Mouse (Mus musculus): ENCODE results near the gene 4933405L10Rik. TPM values are rescaled to one million over a fixed set of nuclear protein-coding genes. Genes with fewer than 3 reads are reported as not detected.

The 4933405L10Rik gene
- polyA plus RNA-seq, 1 experiment = 0.52 TPM

DNA sequence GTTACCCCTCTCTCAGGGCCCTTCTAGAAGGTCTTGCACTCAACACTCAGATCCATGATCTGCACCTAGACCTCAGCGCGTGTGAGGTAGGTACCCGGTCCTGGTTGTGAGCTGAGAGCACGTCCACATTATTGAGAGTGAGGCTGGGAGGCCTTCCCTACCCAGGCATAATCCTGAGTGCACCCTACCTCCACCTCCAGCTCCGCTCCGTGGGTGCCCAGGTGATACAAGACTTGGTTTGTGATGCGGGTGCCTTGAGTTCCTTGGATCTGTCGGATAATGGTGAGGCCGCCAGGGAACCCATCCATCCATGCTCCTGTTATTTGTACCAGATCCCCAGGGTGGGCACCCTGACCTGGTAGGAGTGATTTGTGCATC is 17.5 kb upstream of the 4933405L10Rik start:
- no peaks in the 10 kb centered on the region for H3K4me1 ChIP-seq (ENCODE audit: control insufficient read depth, insufficient read depth, low read length)
- no peak overlapping the region for H3K4me3 ChIP-seq (ENCODE audit: insufficient read depth, low read length)
- TF ChIP-seq POLR2A (IDR thresholded peaks at IDR 0.05; ENCODE audit: extremely low read depth, insufficient read depth, low read length) = no peak
- no peak overlapping the region for H3K27ac ChIP-seq (ENCODE audit: insufficient read depth, low read length)

DNA sequence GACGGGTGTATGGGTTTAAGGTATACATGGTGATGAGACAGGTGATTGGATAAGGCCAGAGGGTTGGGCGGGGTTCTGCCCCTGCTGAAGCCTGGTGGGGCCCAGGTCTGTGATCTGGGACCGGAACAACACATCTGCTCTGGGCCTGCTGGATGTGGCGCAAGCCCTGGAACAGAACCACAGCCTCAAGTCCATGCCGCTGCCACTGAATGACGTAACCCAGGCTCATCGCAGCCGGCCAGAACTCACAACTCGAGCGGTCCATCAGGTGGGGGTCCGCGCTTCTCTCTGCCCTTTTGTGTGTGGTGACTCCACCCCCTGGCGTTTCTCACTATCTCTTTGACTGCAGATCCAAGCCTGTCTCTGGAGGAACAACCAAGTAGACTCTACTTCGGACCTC is 16.5 kb upstream of the 4933405L10Rik start:
- TF ChIP-seq CTCF (IDR thresholded peaks at IDR 0.05; ENCODE audit: extremely low read depth, insufficient read depth, low read length) (no peak), POLR2A (IDR thresholded peaks at IDR 0.05; ENCODE audit: extremely low read depth, insufficient read depth, low read length) (no peak)
- H3K27ac ChIP-seq (ENCODE audit: insufficient read depth, low read length) = no peak overlapping the region
- no peak overlapping the region for H3K4me3 ChIP-seq (ENCODE audit: insufficient read depth, low read length)
- no peaks in the 10 kb centered on the region for H3K4me1 ChIP-seq (ENCODE audit: control insufficient read depth, insufficient read depth, low read length)

DNA sequence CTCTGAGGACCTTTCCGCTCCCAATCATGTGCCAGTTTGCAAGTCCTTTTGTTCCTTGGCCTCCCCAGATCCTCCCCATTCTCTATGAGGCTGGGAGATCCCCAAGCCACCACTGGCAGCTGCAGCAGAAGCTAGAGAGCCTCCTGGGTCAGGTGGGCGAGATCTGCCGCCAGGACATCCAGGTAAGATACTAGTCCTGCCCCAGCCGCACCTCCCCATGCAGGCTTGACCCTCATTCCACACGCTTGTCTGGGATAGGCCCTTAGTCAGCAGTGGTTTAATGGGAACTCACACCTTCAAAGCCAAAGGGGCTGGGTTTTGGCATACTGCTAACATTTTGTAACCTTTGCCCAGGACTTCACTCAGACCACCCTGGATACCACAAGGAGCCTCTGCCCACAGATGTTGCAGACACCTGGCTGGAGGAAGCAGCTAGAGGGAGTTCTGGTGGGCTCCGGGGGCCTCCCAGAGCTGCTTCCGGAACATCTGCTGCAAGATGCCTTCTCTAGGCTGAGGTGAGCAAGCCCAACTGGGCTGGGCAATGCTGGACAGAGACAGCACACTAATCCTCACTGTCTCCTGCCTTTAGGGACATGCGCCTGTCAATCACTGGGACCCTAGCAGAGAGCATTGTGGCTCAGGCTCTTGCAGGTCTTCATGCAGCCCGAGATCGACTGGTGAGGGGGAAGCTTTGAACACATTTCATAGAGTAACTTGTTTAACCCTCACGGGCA is 14.8 kb upstream of the 4933405L10Rik start:
- no peak overlapping the region for H3K27ac ChIP-seq (ENCODE audit: insufficient read depth, low read length)
- TF ChIP-seq CTCF (IDR thresholded peaks at IDR 0.05; ENCODE audit: extremely low read depth, insufficient read depth, low read length) = no peak
- TF ChIP-seq POLR2A (IDR thresholded peaks at IDR 0.05; ENCODE audit: extremely low read depth, insufficient read depth, low read length) = no peak
- no peak overlapping the region for H3K4me3 ChIP-seq (ENCODE audit: insufficient read depth, low read length)
- H3K4me1 ChIP-seq (ENCODE audit: control insufficient read depth, insufficient read depth, low read length) = no peaks in the 10 kb centered on the region

DNA sequence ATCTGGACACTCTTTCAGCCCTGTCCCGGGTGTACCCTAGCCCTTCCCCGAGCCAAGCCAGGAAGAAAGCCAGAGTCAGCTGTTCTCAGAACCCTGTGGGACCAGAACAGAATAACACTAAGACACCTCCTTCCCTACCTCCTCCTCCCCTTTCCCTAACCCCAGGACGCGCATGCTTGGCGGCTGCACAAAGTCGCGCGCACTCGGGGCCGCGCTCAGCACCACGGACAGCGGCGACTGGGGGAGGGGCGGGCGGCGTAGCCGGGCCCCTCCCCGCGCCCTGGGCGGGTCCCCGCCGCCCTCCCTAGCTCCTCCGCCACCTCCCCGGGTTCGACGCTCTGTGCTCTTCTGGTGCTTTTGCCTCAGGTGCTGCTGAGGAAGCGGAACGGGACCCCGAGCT is 13.8 kb upstream of the 4933405L10Rik start:
- Histone ChIP-seq H3K4me1 (ENCODE audit: control insufficient read depth, insufficient read depth, low read length) (no peaks in the 10 kb centered on the region), H3K4me3 (ENCODE audit: insufficient read depth, low read length) (peak overlapping the region; percentile 100), H3K27ac (ENCODE audit: insufficient read depth, low read length) (peak overlapping the region; percentile 87; the same call in 1 of the 2 replicates)
- TF ChIP-seq POLR2A (IDR thresholded peaks at IDR 0.05; ENCODE audit: extremely low read depth, insufficient read depth, low read length) (no peak; the same call in 1 of the 2 replicates), CTCF (IDR thresholded peaks at IDR 0.05; ENCODE audit: extremely low read depth, insufficient read depth, low read length) (no peak)

DNA sequence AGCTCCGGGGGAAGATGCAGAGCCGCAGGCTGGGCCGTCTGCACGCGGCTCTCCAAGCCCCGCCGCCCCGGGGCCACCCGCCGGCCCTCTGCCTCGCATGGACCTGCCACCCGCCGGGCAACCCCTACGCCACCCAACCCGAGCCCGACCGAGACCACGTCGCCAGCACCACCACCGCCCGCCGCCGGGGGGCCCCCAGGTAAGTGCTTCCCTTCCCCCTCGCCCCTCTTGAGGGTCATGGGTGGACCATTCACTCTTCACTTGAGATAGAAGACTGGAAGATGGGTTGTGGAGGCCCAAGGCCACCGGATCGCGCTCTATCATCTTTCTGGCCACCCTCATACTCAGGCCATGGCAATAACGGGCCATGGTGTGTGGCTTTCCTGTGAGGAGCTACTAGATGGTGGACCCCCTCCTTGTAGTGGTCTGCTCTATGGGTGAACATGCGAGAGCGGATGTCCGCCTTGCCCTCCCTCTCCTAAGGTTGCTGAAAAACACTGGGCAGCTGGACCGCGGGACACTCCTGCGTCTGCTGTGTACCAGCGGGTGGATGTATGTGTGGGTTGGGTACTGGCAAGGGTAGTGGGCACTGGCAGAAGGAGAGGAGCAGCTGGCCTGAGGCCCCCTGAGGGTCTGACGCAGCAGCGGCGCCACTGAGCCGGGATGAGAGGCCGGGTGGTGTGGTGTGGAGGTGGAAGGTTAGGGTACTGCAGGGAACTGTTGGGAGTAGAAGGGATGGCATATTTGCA is 13.2 kb upstream of the 4933405L10Rik start:
- peak overlapping the region; percentile 87 for H3K27ac ChIP-seq (ENCODE audit: insufficient read depth, low read length)
- TF ChIP-seq POLR2A (IDR thresholded peaks at IDR 0.05; ENCODE audit: extremely low read depth, insufficient read depth, low read length) (no peak), CTCF (IDR thresholded peaks at IDR 0.05; ENCODE audit: extremely low read depth, insufficient read depth, low read length) (no peak)

DNA sequence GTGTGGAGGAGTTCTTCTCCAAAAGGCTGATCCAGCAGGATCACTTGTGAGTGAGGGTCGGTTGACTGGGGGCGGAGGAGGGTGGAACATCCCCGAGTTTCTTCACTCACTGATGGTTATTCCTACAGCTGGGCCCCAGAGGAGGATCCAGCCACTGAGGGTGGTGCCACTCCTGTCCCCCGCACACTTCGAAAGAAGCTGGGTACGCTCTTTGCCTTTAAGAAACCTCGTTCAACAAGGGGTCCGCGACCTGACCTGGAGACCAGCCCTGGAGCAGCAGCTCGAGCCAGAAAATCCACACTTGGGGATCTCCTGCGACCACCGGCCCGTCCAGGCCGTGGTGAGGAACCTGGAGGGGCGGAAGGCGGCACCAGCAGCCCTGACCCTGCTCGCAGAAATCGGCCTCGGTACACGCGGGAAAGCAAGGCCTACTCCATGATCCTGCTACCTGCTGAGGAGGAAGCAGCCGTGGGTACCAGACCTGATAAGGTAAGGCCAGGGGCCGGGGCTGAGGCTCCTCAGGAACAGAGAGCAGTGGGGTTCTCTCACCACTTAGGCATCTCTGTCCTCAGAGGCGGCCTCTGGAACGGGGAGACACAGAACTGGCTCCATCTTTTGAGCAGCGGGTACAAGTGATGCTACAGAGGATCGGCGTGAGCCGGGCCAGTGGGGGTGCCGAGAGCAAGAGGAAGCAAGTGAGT is 12.2 kb upstream of the 4933405L10Rik start:
- no peak overlapping the region for H3K27ac ChIP-seq (ENCODE audit: insufficient read depth, low read length)
- H3K4me3 ChIP-seq (ENCODE audit: insufficient read depth, low read length) = peak overlapping the region; percentile 100
- no peaks in the 10 kb centered on the region for H3K4me1 ChIP-seq (ENCODE audit: control insufficient read depth, insufficient read depth, low read length)
- TF ChIP-seq POLR2A (IDR thresholded peaks at IDR 0.05; ENCODE audit: extremely low read depth, insufficient read depth, low read length) = no peak
- TF ChIP-seq CTCF (IDR thresholded peaks at IDR 0.05; ENCODE audit: extremely low read depth, insufficient read depth, low read length) = no peak

More for the DNA sequence above, 13.2 kb upstream of the 4933405L10Rik start:
- Histone ChIP-seq H3K4me1 (ENCODE audit: control insufficient read depth, insufficient read depth, low read length) (no peaks in the 10 kb centered on the region), H3K4me3 (ENCODE audit: insufficient read depth, low read length) (peak overlapping the region; percentile 100)

DNA sequence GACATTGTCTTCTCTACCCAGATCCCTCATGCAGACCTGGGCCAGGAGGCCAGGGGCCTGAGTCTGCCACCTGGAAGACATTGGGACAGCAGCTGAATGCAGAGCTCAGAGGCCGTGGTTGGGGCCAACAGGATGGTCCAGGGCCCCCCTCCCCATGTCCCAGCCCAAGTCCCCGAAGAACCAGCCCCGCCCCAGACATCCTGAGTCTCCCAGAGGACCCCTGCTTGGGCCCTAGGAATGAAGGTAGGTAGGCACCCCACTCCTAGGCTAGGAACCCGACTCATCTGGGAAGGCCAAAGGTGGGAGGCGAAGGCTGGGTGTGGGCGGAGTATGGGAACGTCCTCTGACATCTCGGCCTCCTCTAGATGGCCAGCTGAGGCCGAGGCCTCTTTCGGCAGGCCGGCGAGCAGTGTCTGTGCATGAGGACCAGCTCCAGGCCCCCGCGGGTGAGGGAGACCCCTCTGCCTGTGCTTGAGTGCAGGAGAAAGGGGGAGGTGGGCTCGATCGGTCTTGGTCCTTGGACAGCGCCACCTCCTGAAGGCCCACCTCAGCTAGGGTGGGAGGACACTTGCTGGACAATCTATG is 10.2 kb upstream of the 4933405L10Rik start:
- TF ChIP-seq CTCF (IDR thresholded peaks at IDR 0.05; ENCODE audit: extremely low read depth, insufficient read depth, low read length) (no peak), POLR2A (IDR thresholded peaks at IDR 0.05; ENCODE audit: extremely low read depth, insufficient read depth, low read length) (no peak)
- Histone ChIP-seq H3K4me3 (ENCODE audit: insufficient read depth, low read length) (no peak overlapping the region), H3K27ac (ENCODE audit: insufficient read depth, low read length) (no peak overlapping the region), H3K4me1 (ENCODE audit: control insufficient read depth, insufficient read depth, low read length) (no peaks in the 10 kb centered on the region)

DNA sequence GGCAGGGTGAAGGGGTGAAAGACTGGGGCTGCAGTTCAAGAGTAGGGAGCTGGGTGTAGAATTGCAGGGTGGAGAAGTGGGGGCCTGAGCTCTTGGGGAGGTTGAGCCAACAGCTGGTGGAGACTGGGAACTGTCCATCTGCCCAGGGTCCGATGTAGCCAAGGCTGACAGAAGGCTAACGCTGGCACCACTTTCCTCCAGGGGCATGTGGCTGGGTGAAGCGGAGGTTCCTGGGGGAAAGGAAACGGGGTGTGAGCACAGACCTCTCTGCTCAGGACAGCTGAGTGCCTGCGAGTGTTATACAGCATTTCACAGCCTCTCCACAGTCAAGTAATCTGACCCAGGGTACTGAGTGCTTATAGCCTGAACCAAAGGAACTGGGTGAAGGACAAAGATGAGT is 8.7 kb upstream of the 4933405L10Rik start:
- H3K27ac ChIP-seq (ENCODE audit: insufficient read depth, low read length) = no peak overlapping the region
- TF ChIP-seq POLR2A (IDR thresholded peaks at IDR 0.05; ENCODE audit: extremely low read depth, insufficient read depth, low read length) (no peak), CTCF (IDR thresholded peaks at IDR 0.05; ENCODE audit: extremely low read depth, insufficient read depth, low read length) (no peak)
- H3K4me3 ChIP-seq (ENCODE audit: insufficient read depth, low read length) = no peak overlapping the region
- H3K4me1 ChIP-seq (ENCODE audit: control insufficient read depth, insufficient read depth, low read length) = no peaks in the 10 kb centered on the region

DNA sequence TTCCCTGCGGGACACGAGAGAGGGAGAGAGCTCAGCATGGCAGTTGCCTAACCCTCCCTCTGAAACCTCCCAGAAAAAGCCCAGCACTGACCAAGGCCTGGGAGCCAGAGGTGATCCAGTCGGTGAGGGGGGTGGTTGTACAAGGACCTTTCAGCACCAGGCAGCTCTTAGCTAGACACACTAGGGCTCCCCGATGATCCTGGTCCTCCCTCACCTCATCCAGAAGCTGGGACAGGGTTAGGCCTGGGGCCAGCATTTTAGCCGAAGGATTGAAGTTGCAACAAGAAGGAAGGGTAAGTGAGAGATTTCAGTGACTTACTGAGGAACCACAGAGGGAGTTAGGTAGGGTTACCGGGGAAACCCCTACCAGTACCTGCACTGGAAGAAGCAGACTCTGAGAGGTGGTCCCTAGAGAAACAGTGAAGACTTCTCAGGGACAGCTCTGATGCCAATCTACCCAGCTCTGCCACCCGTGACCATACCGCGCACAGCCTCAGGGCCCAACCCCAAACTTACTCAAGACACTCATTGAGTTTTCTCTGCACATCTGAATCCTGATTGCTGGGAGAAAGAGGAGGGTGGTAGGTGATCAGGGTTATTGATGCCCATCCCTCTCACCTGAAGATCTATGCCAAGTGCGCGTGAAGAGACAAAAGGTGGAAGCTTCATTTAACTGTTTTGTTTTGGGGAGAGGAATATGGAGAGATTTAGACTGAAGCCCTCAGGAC is 7.8 kb upstream of the 4933405L10Rik start:
- no peaks in the 10 kb centered on the region for H3K4me1 ChIP-seq (ENCODE audit: control insufficient read depth, insufficient read depth, low read length)
- peak overlapping the region; percentile 72; the same call in 1 of the 2 replicates for H3K4me3 ChIP-seq (ENCODE audit: insufficient read depth, low read length)
- TF ChIP-seq CTCF (IDR thresholded peaks at IDR 0.05; ENCODE audit: extremely low read depth, insufficient read depth, low read length) = no peak
- TF ChIP-seq POLR2A (IDR thresholded peaks at IDR 0.05; ENCODE audit: extremely low read depth, insufficient read depth, low read length) = no peak
- H3K27ac ChIP-seq (ENCODE audit: insufficient read depth, low read length) = no peak overlapping the region
